Mouse (Mus musculus): ENCODE measurements around the gene Uba2. TPM values are rescaled to one million over a fixed set of nuclear protein-coding genes. Genes with fewer than 3 reads are reported as not detected.
"Not testable (repeated sequence)": the region's sequence is repeated elsewhere in the genome, so short reads cannot be mapped to it uniquely, and the experiment has no call there.

Gene Uba2
- total and polyA plus RNA-seq, 2 experiments, result 16.9 to 31.8 TPM

DNA sequence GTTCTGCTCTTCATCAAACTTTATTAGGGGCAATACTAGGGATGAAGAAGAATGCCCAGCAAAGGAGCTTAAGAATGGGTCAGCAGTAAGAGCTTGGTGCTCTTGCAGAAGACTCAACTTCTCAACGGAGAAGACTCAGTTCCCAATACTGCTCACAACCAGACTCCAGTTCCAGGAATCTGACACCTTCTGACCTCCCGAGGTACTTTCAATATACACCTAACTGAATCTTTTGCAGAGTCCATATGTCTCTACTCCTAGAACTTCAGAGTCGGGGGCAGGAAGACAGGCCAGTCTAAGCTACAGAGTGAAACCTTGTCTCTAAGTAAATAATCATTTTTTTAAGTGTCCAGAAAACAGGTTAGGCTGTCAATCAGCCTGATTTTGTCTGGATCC lies 37.4 kb downstream of the Uba2 start:
- Histone ChIP-seq H3K27me3 (ENCODE audit: control insufficient read depth, insufficient read depth, low read length) (peaks cover 9% of the 10 kb centered on the region), H3K4me3 (ENCODE audit: insufficient read depth, low read depth, low read length) (no peak overlapping the region), H3K79me2 (ENCODE audit: control insufficient read depth, insufficient read depth, low read length) (no peaks in the 10 kb centered on the region; the same call in 1 of the 2 replicates), H3K9ac (ENCODE audit: low read depth, low read length) (no peak overlapping the region), H3K4me1 (ENCODE audit: control insufficient read depth, insufficient read depth, low read length) (no peaks in the 10 kb centered on the region; the same call in 1 of the 2 replicates), H3K36me3 (ENCODE audit: control insufficient read depth, insufficient read depth, low read length) (no peaks in the 10 kb centered on the region), H3K27ac (replicated peaks; ENCODE audit: insufficient read depth, low read depth, low read length) (no peak overlapping the region)
- DNase-seq (ENCODE audit: extremely low read depth, low read depth, low spot score), result no peak
- TF ChIP-seq POLR2A (IDR thresholded peaks at IDR 0.05; ENCODE audit: extremely low read depth, insufficient read depth, low read length) (no peak), CTCF (IDR thresholded peaks at IDR 0.05; ENCODE audit: low read depth, low read length) (no peak)
- 14% methylated on average over 3 of the region's 3 CpGs for WGBS

- WGBS, result 73% methylated on average over 3 of the region's 3 CpGs
Observed at GRCm38 (mm10) chr7:34131118-34131517, 38.3 kb downstream of the Uba2 start.

GRCm38 (mm10) chr7:34126291-34126690 lies 43.1 kb downstream of the Uba2 start:
- 81% methylated on average over 3 of the region's 3 CpGs for WGBS
- H3K9ac ChIP-seq (ENCODE audit: low read depth, low read length), result no peak overlapping the region
- H3K79me2 ChIP-seq (ENCODE audit: control insufficient read depth, insufficient read depth, low read length), result no peaks in the 10 kb centered on the region
- no peak overlapping the region for H3K4me3 ChIP-seq (ENCODE audit: insufficient read depth, low read depth, low read length)
- TF ChIP-seq CTCF (IDR thresholded peaks at IDR 0.05; ENCODE audit: low read depth, low read length), result no peak
- no peak for TF ChIP-seq POLR2A (IDR thresholded peaks at IDR 0.05; ENCODE audit: extremely low read depth, insufficient read depth, low read length)
- no peak overlapping the region for H3K27ac ChIP-seq (replicated peaks; ENCODE audit: insufficient read depth, low read depth, low read length)
- no peaks in the 10 kb centered on the region for H3K4me1 ChIP-seq (ENCODE audit: control insufficient read depth, insufficient read depth, low read length)
- H3K36me3 ChIP-seq (ENCODE audit: control insufficient read depth, insufficient read depth, low read length), result no peaks in the 10 kb centered on the region
- no peak for DNase-seq (ENCODE audit: extremely low read depth, low read depth, low spot score)
- no peaks in the 10 kb centered on the region for H3K27me3 ChIP-seq (ENCODE audit: control insufficient read depth, insufficient read depth, low read length)

More at GRCm38 (mm10) chr7:34131118-34131517, 38.3 kb downstream of the Uba2 start:
- H3K27me3 ChIP-seq (ENCODE audit: control insufficient read depth, insufficient read depth, low read length), result peaks cover 9% of the 10 kb centered on the region
- no peaks in the 10 kb centered on the region; the same call in 1 of the 2 replicates for H3K79me2 ChIP-seq (ENCODE audit: control insufficient read depth, insufficient read depth, low read length)
- TF ChIP-seq CTCF (IDR thresholded peaks at IDR 0.05; ENCODE audit: low read depth, low read length) (no peak), POLR2A (IDR thresholded peaks at IDR 0.05; ENCODE audit: extremely low read depth, insufficient read depth, low read length) (no peak)
- no peak overlapping the region for H3K27ac ChIP-seq (replicated peaks; ENCODE audit: insufficient read depth, low read depth, low read length)
- H3K36me3 ChIP-seq (ENCODE audit: control insufficient read depth, insufficient read depth, low read length), result no peaks in the 10 kb centered on the region
- H3K9ac ChIP-seq (ENCODE audit: low read depth, low read length), result no peak overlapping the region
- DNase-seq (ENCODE audit: extremely low read depth, low read depth, low spot score), result no peak
- H3K4me1 ChIP-seq (ENCODE audit: control insufficient read depth, insufficient read depth, low read length), result no peaks in the 10 kb centered on the region; the same call in 1 of the 2 replicates
- H3K4me3 ChIP-seq (ENCODE audit: insufficient read depth, low read depth, low read length), result no peak overlapping the region

- H3K27ac ChIP-seq (replicated peaks; ENCODE audit: insufficient read depth, low read depth, low read length), result no peak overlapping the region
- TF ChIP-seq CTCF (IDR thresholded peaks at IDR 0.05; ENCODE audit: low read depth, low read length) (no peak), POLR2A (IDR thresholded peaks at IDR 0.05; ENCODE audit: extremely low read depth, insufficient read depth, low read length) (no peak)
- no peak overlapping the region for H3K4me3 ChIP-seq (ENCODE audit: insufficient read depth, low read depth, low read length)
- no peaks in the 10 kb centered on the region for H3K4me1 ChIP-seq (ENCODE audit: control insufficient read depth, insufficient read depth, low read length)
- H3K79me2 ChIP-seq (ENCODE audit: control insufficient read depth, insufficient read depth, low read length), result no peaks in the 10 kb centered on the region
- no peak for DNase-seq (ENCODE audit: extremely low read depth, low read depth, low spot score)
- H3K9ac ChIP-seq (ENCODE audit: low read depth, low read length), result no peak overlapping the region
- H3K36me3 ChIP-seq (ENCODE audit: control insufficient read depth, insufficient read depth, low read length), result no peaks in the 10 kb centered on the region
- 88% methylated on average over 9 of the region's 9 CpGs for WGBS
- no peaks in the 10 kb centered on the region for H3K27me3 ChIP-seq (ENCODE audit: control insufficient read depth, insufficient read depth, low read length)
Observed at GRCm38 (mm10) chr7:34125346-34125745, 44.1 kb downstream of the Uba2 start.

DNA sequence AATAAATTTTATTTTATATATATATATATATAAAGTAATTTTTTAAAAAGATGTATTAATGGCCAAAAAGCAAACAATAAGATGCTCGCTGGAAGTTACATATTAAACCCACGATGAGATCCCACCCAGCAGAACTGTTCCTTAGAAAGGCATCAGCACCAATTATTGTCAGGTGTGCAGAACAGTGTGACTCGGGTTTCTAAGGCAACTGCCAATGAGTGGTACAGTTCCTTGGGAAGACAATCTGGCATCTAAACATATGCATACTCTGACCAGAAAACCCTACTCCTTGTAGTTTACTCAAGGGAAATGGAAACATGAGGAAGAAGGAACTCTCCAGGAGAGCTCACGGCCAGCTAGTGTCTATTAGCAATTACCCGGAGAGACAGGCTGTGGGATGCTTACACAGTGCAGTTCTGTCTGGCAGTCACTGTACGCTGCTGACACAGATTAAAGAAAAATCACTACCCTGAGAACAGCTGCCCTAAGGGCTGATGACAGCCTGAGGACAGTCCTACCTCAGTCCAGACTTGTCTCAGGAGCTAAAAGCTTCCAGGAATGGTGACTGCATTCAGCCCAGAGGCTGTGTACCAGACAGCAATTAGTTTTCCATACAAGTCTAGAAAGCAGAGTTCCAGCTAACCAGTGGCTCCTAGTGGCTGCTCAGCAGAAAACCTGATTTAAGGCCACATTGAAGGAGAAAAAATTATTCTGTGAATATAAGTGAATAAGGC lies 46.2 kb downstream of the Uba2 start:
- no peak for DNase-seq (ENCODE audit: extremely low read depth, low read depth, low spot score)
- 90% methylated on average over 6 of the region's 6 CpGs for WGBS
- Histone ChIP-seq H3K27me3 (ENCODE audit: control insufficient read depth, insufficient read depth, low read length) (no peaks in the 10 kb centered on the region), H3K27ac (replicated peaks; ENCODE audit: insufficient read depth, low read depth, low read length) (no peak overlapping the region), H3K79me2 (ENCODE audit: control insufficient read depth, insufficient read depth, low read length) (no peaks in the 10 kb centered on the region), H3K4me3 (ENCODE audit: insufficient read depth, low read depth, low read length) (no peak overlapping the region), H3K36me3 (ENCODE audit: control insufficient read depth, insufficient read depth, low read length) (no peaks in the 10 kb centered on the region), H3K9ac (ENCODE audit: low read depth, low read length) (no peak overlapping the region), H3K4me1 (ENCODE audit: control insufficient read depth, insufficient read depth, low read length) (no peaks in the 10 kb centered on the region)
- TF ChIP-seq POLR2A (IDR thresholded peaks at IDR 0.05; ENCODE audit: extremely low read depth, insufficient read depth, low read length) (no peak), CTCF (IDR thresholded peaks at IDR 0.05; ENCODE audit: low read depth, low read length) (no peak)

DNA sequence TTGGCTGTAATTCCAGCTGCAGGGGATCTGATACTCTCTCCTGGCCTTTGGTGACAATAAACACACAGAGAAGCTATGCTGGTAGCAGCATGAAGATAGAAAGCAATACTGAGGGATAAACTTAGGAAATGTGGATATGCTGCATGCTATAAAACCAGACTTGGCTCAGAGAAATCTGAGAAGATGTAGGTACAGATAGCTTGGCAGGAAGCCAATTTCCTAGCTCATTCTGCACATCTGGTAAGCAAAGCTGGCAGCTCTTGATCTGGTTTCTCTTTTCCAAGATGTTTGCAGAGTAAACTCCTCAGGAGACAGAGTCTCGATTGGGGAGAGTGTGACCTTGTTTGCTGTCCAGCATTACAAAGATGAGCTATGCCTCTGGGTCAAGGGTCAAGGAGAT lies 48.8 kb downstream of the Uba2 start:
- H3K9ac ChIP-seq (ENCODE audit: low read depth, low read length); H3K36me3 ChIP-seq (ENCODE audit: control insufficient read depth, insufficient read depth, low read length); H3K27me3 ChIP-seq (ENCODE audit: control insufficient read depth, insufficient read depth, low read length); DNase-seq (ENCODE audit: extremely low read depth, low read depth, low spot score); H3K27ac ChIP-seq (replicated peaks; ENCODE audit: insufficient read depth, low read depth, low read length); H3K4me1 ChIP-seq (ENCODE audit: control insufficient read depth, insufficient read depth, low read length); H3K79me2 ChIP-seq (ENCODE audit: control insufficient read depth, insufficient read depth, low read length); H3K4me3 ChIP-seq (ENCODE audit: insufficient read depth, low read depth, low read length): not testable (repeated sequence)
- 11% methylated on average over 1 of the region's 1 CpGs for WGBS
